Mouse (Mus musculus): ENCODE data around the gene Samd3. TPM values are rescaled to one million over a fixed set of nuclear protein-coding genes. Genes with fewer than 3 reads are reported as not detected.

Samd3 gene
- polyA plus RNA-seq, 1 experiment from 2014 or later, result 6.0 TPM

Other genes with a start within 250 kb of the Samd3 start
- gene Gm9767, start 151.5 kb upstream of the Samd3 start, polyA plus RNA-seq (2016; fragmentation: Nextera tagmentation; extraction: Ambion mirVana), result 0.15 TPM in 1 of 2 replicates, not detected in the other
- 1.9 and 4.9 TPM in 2 replicates for gene Tmem200a, start 150.7 kb upstream of the Samd3 start, polyA plus RNA-seq (2016; fragmentation: Nextera tagmentation; extraction: Ambion mirVana)
- 17.6 and 18.5 TPM in 2 replicates for gene L3mbtl3, start 146.3 kb downstream of the Samd3 start, polyA plus RNA-seq (2016; fragmentation: Nextera tagmentation; extraction: Ambion mirVana)